Mouse (Mus musculus) C2C12 (cell line): ENCODE data around the gene Bend5. TPM values are rescaled to one million over a fixed set of nuclear protein-coding genes. Genes with fewer than 3 reads are reported as not detected.

Source experiments
- H3K27me3 ChIP-seq: one replicate; pipeline ENCODE4 v1.6.1; 2011; ENCODE audit not compliant: control insufficient read depth, insufficient read depth, insufficient read length
- H3K36me3 ChIP-seq: one replicate; pipeline ENCODE4 v1.6.1; 2011; ENCODE audit not compliant: control insufficient read depth, insufficient read depth
- H3K4me3 ChIP-seq: one replicate; pipeline ENCODE4 v1.5.1; 2011; ENCODE audit warnings: mild to moderate bottlenecking, control low read depth; ENCODE audit not compliant: poor library complexity, insufficient read depth, severe bottlenecking
- H3K79me2 ChIP-seq: one replicate; pipeline ENCODE4 v1.6.1; 2011; ENCODE audit not compliant: control insufficient read depth, insufficient read depth
- H3K79me3 ChIP-seq: one replicate; pipeline ENCODE4 v1.6.1; 2011; ENCODE audit warnings: low read depth, control low read depth
- H3ac ChIP-seq: one replicate; pipeline ENCODE3; 2011; ENCODE audit warnings: low read depth; ENCODE audit not compliant: control insufficient read depth, insufficient read length
- CEBPB ChIP-seq: IDR thresholded peaks from one replicate; pipeline ENCODE4 v1.6.1; 2011; ENCODE audit warnings: low read depth, mild to moderate bottlenecking, control low read depth, moderate library complexity
- CTCF ChIP-seq: IDR thresholded peaks from one replicate; pipeline ENCODE4 v1.5.1; 2011; ENCODE audit not compliant: control insufficient read depth, insufficient read depth, insufficient read length
- FOSL1 ChIP-seq: IDR thresholded peaks from one replicate; pipeline ENCODE4 v1.8.0; 2011; ENCODE audit warnings: mild to moderate bottlenecking, low read length; ENCODE audit not compliant: poor library complexity, insufficient read depth, severe bottlenecking
- MAX ChIP-seq: IDR thresholded peaks from one replicate; pipeline ENCODE4 v1.6.1; 2011; ENCODE audit warnings: mild to moderate bottlenecking, control low read depth
- MYOD1 ChIP-seq: IDR thresholded peaks from one replicate; pipeline ENCODE4 v1.6.1; 2011; ENCODE audit warnings: low read depth; ENCODE audit not compliant: control insufficient read depth, insufficient read length
- MYOG ChIP-seq: IDR thresholded peaks from one replicate; pipeline ENCODE4 v1.6.1; 2011; ENCODE audit not compliant: control insufficient read depth, insufficient read length; ENCODE audit errors: extremely low read depth
- USF1 ChIP-seq: IDR thresholded peaks from one replicate; pipeline ENCODE4 v1.6.1; 2011; ENCODE audit warnings: low read depth, mild to moderate bottlenecking, control low read depth, moderate library complexity
- polyA plus RNA-seq: library from polyadenylated mRNA; unstranded; fragments of >200 nt; fragmentation: generic; extraction: Trizol; gene quantifications from one replicate; pipeline ENCODE4 v1.2.1, GENCODE M21; 2012; ENCODE audit warnings: missing spikeins

Gene Bend5
- polyA plus RNA-seq, 1 experiment = not detected

DNA sequence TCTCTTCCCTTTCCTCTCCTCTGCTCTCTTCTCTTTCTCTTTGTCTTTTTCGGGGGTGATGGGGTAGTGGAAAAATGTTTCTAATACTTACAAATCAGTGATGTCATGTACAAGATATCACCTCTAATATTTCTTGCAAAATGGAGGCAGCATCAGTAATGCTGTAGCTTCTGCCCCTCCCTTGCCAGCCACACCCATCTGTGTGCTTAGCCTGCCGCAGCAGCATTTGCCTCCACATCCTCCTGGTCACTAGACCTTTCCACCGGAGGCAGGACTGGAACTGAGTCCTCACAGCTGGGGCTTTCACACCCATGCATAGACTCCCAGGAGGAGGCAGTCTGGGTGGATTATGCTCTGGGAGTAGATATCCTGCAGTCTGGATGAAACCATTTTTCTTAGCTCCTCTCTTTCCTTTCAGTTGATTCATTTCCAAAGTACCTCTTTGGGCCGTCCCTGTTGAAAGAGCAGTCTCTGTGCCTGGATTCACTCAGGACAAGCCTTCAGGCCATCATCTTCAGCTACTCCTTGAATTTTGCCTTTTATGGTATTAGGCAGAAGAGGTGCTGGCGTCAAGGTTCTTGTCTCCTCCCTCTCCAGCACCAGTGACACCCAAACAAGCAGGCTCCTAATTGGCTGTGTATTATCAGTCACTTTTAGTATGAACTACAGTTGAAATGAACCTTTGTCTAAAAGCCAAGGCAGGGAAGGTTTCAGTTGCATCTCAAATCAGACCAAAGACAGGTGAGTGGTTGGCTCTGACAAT, 88.3 kb downstream of the Bend5 start:
- H3K79me3 ChIP-seq = no peaks in the 10 kb centered on the region
- no peaks in the 10 kb centered on the region for H3K27me3 ChIP-seq
- no peak for TF ChIP-seq MYOD1
- TF ChIP-seq CEBPB = no peak
- H3K4me3 ChIP-seq = no peak overlapping the region
- H3ac ChIP-seq = no peak overlapping the region
- no peaks in the 10 kb centered on the region for H3K79me2 ChIP-seq
- no peaks in the 10 kb centered on the region for H3K36me3 ChIP-seq

DNA sequence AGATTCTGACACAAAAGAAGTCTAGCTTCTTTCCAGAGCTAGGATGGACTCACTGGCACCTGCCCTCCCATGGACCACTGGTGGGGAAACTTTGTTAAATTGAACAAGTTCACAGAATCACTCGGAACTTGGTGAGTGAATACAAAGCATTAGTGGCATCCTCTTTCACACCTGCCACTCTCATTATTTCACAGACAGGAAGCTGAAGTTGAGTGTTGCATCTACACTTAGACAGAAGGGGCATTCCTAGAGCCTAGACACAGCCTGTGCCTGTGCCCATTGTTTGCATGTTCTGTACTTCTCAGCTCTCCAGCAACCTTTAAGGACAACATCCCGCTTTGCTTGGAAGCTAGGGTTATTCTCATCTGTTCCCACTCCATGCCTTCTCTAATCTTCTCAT, 90.1 kb downstream of the Bend5 start:
- no peaks in the 10 kb centered on the region for H3K36me3 ChIP-seq
- H3ac ChIP-seq = no peak overlapping the region
- TF ChIP-seq CTCF (no peak), USF1 (no peak), MYOD1 (no peak), MYOG (no peak), MAX (no peak), FOSL1 (no peak), CEBPB (no peak)
- H3K27me3 ChIP-seq = no peaks in the 10 kb centered on the region
- no peaks in the 10 kb centered on the region for H3K79me3 ChIP-seq
- no peak overlapping the region for H3K4me3 ChIP-seq
- no peaks in the 10 kb centered on the region for H3K79me2 ChIP-seq
